Mouse (Mus musculus): ENCODE measurements at regions not wholly inside any gene's neighbourhood (a gene's known extent, or its start where the extent isn't known, plus 50 kb on each side); places are given as distances from the start of the nearest gene placed in this dataset.

DNA sequence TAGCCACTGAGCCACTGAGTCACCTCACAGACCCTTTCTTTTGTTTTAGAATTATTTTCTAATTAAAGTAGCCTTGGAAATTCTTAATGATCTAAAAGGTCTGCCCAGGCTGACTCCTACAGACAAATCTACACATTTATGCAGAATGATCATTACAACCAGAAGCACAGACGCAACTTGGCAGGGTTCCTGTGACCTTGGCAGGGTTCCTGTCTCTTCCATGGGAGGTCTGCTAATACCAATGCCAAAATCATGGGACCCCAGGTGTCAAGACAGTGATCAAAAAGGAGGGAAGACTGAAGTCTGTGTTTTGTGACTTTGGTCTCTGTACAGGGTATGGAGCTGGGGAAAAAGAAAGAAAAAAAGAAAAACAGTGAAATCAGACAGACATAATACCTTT, 168.7 kb upstream of the Veph1 start:
- Histone ChIP-seq H3K9ac (replicated peaks; ENCODE audit: low read length) (no peak overlapping the region), H3K4me2 (replicated peaks; ENCODE audit: low read depth, low read length) (no peak overlapping the region), H3K36me3 (ENCODE audit: insufficient read depth, low read length) (no peaks in the 10 kb centered on the region), H3K9me3 (ENCODE audit: low read length) (no peaks in the 10 kb centered on the region), H3K27ac (ENCODE audit: low read length) (no peak overlapping the region), H3K4me1 (ENCODE audit: insufficient read depth, low read length) (no peaks in the 10 kb centered on the region), H3K27me3 (ENCODE audit: insufficient read depth, low read length) (no peaks in the 10 kb centered on the region), H3K4me3 (ENCODE audit: low read length) (no peak overlapping the region)
- WGBS: 77% methylated on average over 1 of the region's 1 CpGs
- ATAC-seq (ENCODE audit: low FRiP score, low TSS enrichment): no peak

DNA sequence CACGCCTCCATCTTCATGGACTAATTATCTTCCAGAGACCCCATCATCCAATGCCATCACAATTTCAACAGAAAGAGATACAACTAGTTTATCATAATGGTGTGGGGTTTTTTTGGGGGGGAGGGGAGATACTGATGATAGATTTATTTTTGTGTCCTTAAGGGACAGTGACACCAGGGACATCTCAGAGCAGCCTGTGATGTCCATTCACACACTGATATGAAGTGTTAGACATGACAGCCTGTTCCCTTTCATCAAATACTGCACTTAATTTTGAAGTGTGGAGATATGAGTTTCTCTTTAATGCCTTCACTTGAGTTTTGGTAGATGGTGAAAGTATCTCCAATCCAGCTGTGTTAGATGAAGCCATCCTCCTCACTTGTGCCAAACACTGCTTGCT, 165.7 kb upstream of the Veph1 start:
- WGBS: 77% methylated on average over 1 of the region's 1 CpGs
- no peak overlapping the region for H3K27ac ChIP-seq (ENCODE audit: low read length)
- no peaks in the 10 kb centered on the region for H3K9me3 ChIP-seq (ENCODE audit: low read length)
- no peaks in the 10 kb centered on the region for H3K4me1 ChIP-seq (ENCODE audit: insufficient read depth, low read length)
- no peaks in the 10 kb centered on the region for H3K36me3 ChIP-seq (ENCODE audit: insufficient read depth, low read length)
- H3K4me3 ChIP-seq (ENCODE audit: low read length): no peak overlapping the region
- H3K4me2 ChIP-seq (replicated peaks; ENCODE audit: low read depth, low read length): no peak overlapping the region
- no peaks in the 10 kb centered on the region for H3K27me3 ChIP-seq (ENCODE audit: insufficient read depth, low read length)
- ATAC-seq (ENCODE audit: low FRiP score, low TSS enrichment): no peak
- H3K9ac ChIP-seq (replicated peaks; ENCODE audit: low read length): no peak overlapping the region

GRCm38 (mm10) chr3:66446274-66447159, 149.9 kb upstream of the Veph1 start:
- Histone ChIP-seq H3K36me3 (ENCODE audit: insufficient read depth, low read length) (no peaks in the 10 kb centered on the region), H3K27ac (ENCODE audit: low read length) (no peak overlapping the region), H3K9me3 (ENCODE audit: low read length) (no peaks in the 10 kb centered on the region), H3K4me2 (replicated peaks; ENCODE audit: low read depth, low read length) (no peak overlapping the region), H3K27me3 (ENCODE audit: insufficient read depth, low read length) (no peaks in the 10 kb centered on the region), H3K9ac (replicated peaks; ENCODE audit: low read length) (no peak overlapping the region), H3K4me3 (ENCODE audit: low read length) (no peak overlapping the region), H3K4me1 (ENCODE audit: insufficient read depth, low read length) (no peaks in the 10 kb centered on the region)
- no peak for ATAC-seq (ENCODE audit: low FRiP score, low TSS enrichment)
- 86% methylated on average over 10 of the region's 10 CpGs for WGBS

- Histone ChIP-seq H3K4me3 (ENCODE audit: low read length) (no peak overlapping the region), H3K27me3 (ENCODE audit: insufficient read depth, low read length) (no peaks in the 10 kb centered on the region), H3K9me3 (ENCODE audit: low read length) (no peaks in the 10 kb centered on the region), H3K4me2 (replicated peaks; ENCODE audit: low read depth, low read length) (no peak overlapping the region), H3K27ac (ENCODE audit: low read length) (no peak overlapping the region), H3K36me3 (ENCODE audit: insufficient read depth, low read length) (no peaks in the 10 kb centered on the region), H3K4me1 (ENCODE audit: insufficient read depth, low read length) (no peaks in the 10 kb centered on the region), H3K9ac (replicated peaks; ENCODE audit: low read length) (no peak overlapping the region)
- no peak for ATAC-seq (ENCODE audit: low FRiP score, low TSS enrichment)
Measured at GRCm38 (mm10) chr3:66433216-66433615, 136.6 kb upstream of the Veph1 start.

- H3K4me1 ChIP-seq (ENCODE audit: insufficient read depth, low read length): no peaks in the 10 kb centered on the region
- H3K4me3 ChIP-seq (ENCODE audit: low read length): no peak overlapping the region
- no peak overlapping the region for H3K4me2 ChIP-seq (replicated peaks; ENCODE audit: low read depth, low read length)
- no peak overlapping the region for H3K27ac ChIP-seq (ENCODE audit: low read length)
- no peak for ATAC-seq (ENCODE audit: low FRiP score, low TSS enrichment)
- H3K36me3 ChIP-seq (ENCODE audit: insufficient read depth, low read length): no peaks in the 10 kb centered on the region
- no peak overlapping the region for H3K9ac ChIP-seq (replicated peaks; ENCODE audit: low read length)
- no peaks in the 10 kb centered on the region for H3K9me3 ChIP-seq (ENCODE audit: low read length)
- H3K27me3 ChIP-seq (ENCODE audit: insufficient read depth, low read length): no peaks in the 10 kb centered on the region
- 80% methylated on average over 3 of the region's 3 CpGs for WGBS
Measured at GRCm38 (mm10) chr3:66430187-66430586, 133.6 kb upstream of the Veph1 start.

DNA sequence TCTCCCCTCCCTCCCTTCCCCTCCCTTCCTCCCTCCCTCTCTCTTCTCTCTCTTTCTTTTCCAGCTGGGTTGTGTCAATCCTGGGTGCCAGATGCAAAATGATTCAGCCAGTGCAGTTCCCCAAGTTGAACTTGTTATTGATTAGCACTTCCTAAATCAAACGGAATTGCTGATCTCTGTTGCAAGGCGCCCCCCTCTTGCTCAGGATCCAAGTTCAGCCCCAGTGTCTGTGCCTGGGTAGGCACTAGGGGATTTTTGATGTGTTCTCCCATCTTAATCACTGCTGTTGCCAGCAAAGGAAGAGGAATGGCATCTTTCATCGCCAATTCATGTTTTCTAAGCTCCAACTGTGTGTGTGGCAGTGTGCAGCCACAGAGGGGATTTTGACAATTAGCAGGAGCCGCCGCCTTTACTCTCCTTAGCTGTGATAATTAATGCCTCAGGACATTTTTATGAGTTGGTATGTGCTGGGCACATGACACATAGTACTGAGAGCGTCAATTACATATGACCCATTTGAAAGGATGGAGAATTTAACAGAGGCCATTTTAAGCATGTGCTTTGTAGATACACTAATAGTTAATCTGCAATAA, 125.9 kb upstream of the Veph1 start:
- WGBS: 24% methylated on average over 6 of the region's 6 CpGs
- Histone ChIP-seq H3K27ac (ENCODE audit: low read length) (no peak overlapping the region), H3K27me3 (ENCODE audit: insufficient read depth, low read length) (no peaks in the 10 kb centered on the region), H3K4me3 (ENCODE audit: low read length) (no peak overlapping the region), H3K4me1 (ENCODE audit: insufficient read depth, low read length) (no peaks in the 10 kb centered on the region), H3K4me2 (replicated peaks; ENCODE audit: low read depth, low read length) (no peak overlapping the region), H3K36me3 (ENCODE audit: insufficient read depth, low read length) (no peaks in the 10 kb centered on the region), H3K9ac (replicated peaks; ENCODE audit: low read length) (no peak overlapping the region), H3K9me3 (ENCODE audit: low read length) (no peaks in the 10 kb centered on the region)
- no peak for ATAC-seq (ENCODE audit: low FRiP score, low TSS enrichment)

- peak overlapping the region; percentile 38 for H3K4me3 ChIP-seq (ENCODE audit: low read length)
- peaks cover 7% of the 10 kb centered on the region; the same call in 1 of the 2 replicates for H3K27me3 ChIP-seq (ENCODE audit: insufficient read depth, low read length)
- H3K4me1 ChIP-seq (ENCODE audit: insufficient read depth, low read length): no peaks in the 10 kb centered on the region; the same call in 1 of the 2 replicates
- H3K27ac ChIP-seq (ENCODE audit: low read length): no peak overlapping the region
- 33% methylated on average over 11 of the region's 11 CpGs for WGBS
- no peaks in the 10 kb centered on the region for H3K9me3 ChIP-seq (ENCODE audit: low read length)
- no peaks in the 10 kb centered on the region for H3K36me3 ChIP-seq (ENCODE audit: insufficient read depth, low read length)
- ATAC-seq (ENCODE audit: low FRiP score, low TSS enrichment): peak; percentile 39; the same call in 1 of the 2 replicates
- H3K4me2 ChIP-seq (replicated peaks; ENCODE audit: low read depth, low read length): peak overlapping the region; percentile 55
- 0 out of 2 replicates have a peak overlapping the region, but pooled peaks have one; percentile 22 for H3K9ac ChIP-seq (replicated peaks; ENCODE audit: low read length)
Measured at GRCm38 (mm10) chr3:66410706-66411277, 114.2 kb upstream of the Veph1 start.

DNA sequence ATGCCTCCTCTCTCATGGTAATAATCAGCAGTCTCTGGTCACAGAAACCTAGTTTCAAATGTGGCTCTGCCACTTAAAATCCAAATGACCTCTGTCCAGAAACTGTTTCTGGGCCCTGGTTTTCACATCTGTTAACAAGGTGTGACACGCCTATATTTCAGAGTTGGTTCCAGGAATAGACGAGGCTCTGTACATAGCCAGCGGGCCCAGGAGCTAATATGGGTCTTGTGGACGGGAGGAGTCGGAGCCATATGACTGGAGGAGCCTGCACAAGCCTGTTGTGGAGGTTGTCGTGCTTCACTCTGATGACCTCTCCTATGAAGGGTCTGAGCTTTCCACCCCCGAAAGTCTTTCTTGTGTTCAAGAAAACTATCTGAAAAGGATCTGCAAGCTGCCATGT, 112.2 kb upstream of the Veph1 start:
- Histone ChIP-seq H3K27me3 (ENCODE audit: insufficient read depth, low read length) (peaks cover 7% of the 10 kb centered on the region; the same call in 1 of the 2 replicates), H3K36me3 (ENCODE audit: insufficient read depth, low read length) (no peaks in the 10 kb centered on the region), H3K27ac (ENCODE audit: low read length) (no peak overlapping the region), H3K9ac (replicated peaks; ENCODE audit: low read length) (no peak overlapping the region), H3K4me2 (replicated peaks; ENCODE audit: low read depth, low read length) (no peak overlapping the region), H3K4me3 (ENCODE audit: low read length) (no peak overlapping the region), H3K4me1 (ENCODE audit: insufficient read depth, low read length) (no peaks in the 10 kb centered on the region; the same call in 1 of the 2 replicates), H3K9me3 (ENCODE audit: low read length) (no peaks in the 10 kb centered on the region)
- WGBS: 82% methylated on average over 7 of the region's 7 CpGs
- ATAC-seq (ENCODE audit: low FRiP score, low TSS enrichment): no peak

DNA sequence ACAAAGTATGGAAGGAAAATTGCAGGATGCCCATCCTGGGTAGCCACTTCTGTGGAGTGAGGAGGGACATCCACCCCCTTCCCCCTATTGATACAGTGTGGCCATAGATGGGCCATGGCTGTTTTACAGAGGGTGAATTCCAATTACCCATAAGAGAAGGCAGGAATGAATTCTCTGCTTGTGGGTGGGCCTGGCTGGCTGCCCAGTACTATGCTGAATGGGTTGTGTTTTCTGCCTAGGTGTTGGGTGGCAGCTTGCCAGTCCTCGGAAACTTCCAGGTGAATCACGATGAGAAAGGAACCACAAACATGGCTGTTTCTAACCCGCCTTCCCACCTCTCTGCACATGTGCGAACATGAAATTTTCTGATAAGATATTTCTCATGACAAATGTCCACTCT, 109.0 kb upstream of the Veph1 start:
- Histone ChIP-seq H3K4me2 (replicated peaks; ENCODE audit: low read depth, low read length) (no peak overlapping the region), H3K27ac (ENCODE audit: low read length) (no peak overlapping the region), H3K4me1 (ENCODE audit: insufficient read depth, low read length) (no peaks in the 10 kb centered on the region), H3K27me3 (ENCODE audit: insufficient read depth, low read length) (0 out of 2 replicates have a peak, but pooled peaks cover 4% of the 10 kb centered on the region), H3K9me3 (ENCODE audit: low read length) (no peaks in the 10 kb centered on the region), H3K4me3 (ENCODE audit: low read length) (no peak overlapping the region), H3K9ac (replicated peaks; ENCODE audit: low read length) (no peak overlapping the region), H3K36me3 (ENCODE audit: insufficient read depth, low read length) (no peaks in the 10 kb centered on the region)
- no peak for ATAC-seq (ENCODE audit: low FRiP score, low TSS enrichment)
- 71% methylated on average over 4 of the region's 4 CpGs for WGBS

DNA sequence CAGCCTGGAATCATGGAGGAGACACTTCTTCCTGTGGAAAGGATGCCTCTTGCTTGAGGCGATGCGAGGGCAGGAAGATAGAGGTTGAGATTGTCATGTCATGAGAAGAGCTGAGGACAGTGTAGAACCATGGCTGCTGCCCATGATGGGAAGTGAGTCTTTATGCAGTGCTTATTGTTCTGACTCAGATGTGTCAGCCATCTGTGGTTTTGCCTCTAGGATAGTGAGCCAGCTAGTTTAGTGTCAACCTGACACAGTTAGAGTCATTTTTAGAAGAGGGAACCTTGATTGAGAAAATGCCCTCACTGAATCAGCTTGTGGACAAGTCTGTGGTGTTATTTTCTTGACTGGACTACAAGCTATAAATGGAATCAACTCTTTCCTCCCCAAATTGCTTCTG, 107.1 kb upstream of the Veph1 start:
- ATAC-seq (ENCODE audit: low FRiP score, low TSS enrichment): no peak
- Histone ChIP-seq H3K9ac (replicated peaks; ENCODE audit: low read length) (no peak overlapping the region), H3K4me1 (ENCODE audit: insufficient read depth, low read length) (no peaks in the 10 kb centered on the region), H3K36me3 (ENCODE audit: insufficient read depth, low read length) (no peaks in the 10 kb centered on the region), H3K27ac (ENCODE audit: low read length) (no peak overlapping the region), H3K4me2 (replicated peaks; ENCODE audit: low read depth, low read length) (no peak overlapping the region), H3K9me3 (ENCODE audit: low read length) (no peaks in the 10 kb centered on the region), H3K4me3 (ENCODE audit: low read length) (no peak overlapping the region), H3K27me3 (ENCODE audit: insufficient read depth, low read length) (no peaks in the 10 kb centered on the region)
- 97% methylated on average over 2 of the region's 2 CpGs for WGBS
